11 mouse cellular contexts compared by ENCODE assay signal in the genomic region with DNA sequence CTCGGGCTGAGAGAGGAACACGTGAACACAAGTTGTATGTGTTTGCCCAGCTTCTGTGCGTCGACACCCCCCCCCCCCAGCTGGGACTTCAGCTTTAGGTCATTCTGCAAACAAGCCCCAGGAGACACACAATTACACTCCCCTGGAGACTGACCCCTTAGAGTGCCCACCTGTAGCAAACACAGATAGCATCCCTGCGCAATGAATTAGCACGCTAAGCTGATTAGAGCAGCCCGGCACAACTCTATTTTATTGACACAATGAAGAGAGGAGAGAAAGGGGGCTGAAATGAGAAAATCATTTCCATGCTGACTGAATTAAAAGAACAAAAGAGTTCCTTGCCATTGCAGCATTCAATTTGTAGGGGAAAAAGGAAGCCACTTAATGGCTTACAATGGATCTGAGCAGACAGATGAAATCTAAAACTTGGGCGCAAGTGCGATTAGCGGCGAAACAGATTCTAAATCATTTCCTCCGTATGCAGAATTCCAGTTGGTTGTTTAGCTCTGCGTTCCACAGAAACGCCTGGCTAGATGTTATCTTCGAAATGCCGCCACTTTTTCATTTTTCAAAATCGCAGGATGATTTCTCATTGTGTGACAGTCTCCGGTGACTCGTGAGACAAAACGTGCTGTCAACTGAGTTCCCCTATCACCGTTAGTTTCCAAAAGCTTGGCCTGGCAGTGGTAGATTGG.
DNase-seq lines count a peak whose midpoint lies in the region; ATAC-seq lines count a peak whose summit lies in the region.
"Had no signal": no experiment of that assay in that cellular context is flagged by ENCODE, and none has a peak within 500 bp of the region (broad histone marks: within the 10 kb centered on the region; RNA-seq: fewer than 3 reads in every experiment).

No protein-coding gene starts in this region.

- WGBS in hindbrain, embryonic 11.5 days = 4% methylated on average over 21 of the region's 21 CpGs

- peak; percentile 60; the same call in 1 of the 2 replicates for ATAC-seq in hindbrain, embryonic 11.5 days (ENCODE audit: low FRiP score)
- no peak for ATAC-seq in inflammation-experienced regulatory T-cells, adult 6 months
- ATAC-seq: Patski had no signal

- H3K36me3 ChIP-seq in hindbrain, embryonic 11.5 days (ENCODE audit: control insufficient read depth, insufficient read depth, low read length) = no peaks in the 10 kb centered on the region

- peak overlapping the region; percentile 49 for H3K4me2 ChIP-seq in hindbrain, embryonic 11.5 days (replicated peaks; ENCODE audit: low read depth, low read length)

- H3K4me3 ChIP-seq in hindbrain, embryonic 11.5 days (ENCODE audit: low read depth, low read length) = peak overlapping the region; percentile 24; the same call in 1 of the 2 replicates
- H3K4me3 ChIP-seq: erythroblast, embryonic 14.5 days; left cerebral cortex, adult 2 months had no signal

- H3K9ac ChIP-seq in hindbrain, embryonic 11.5 days (ENCODE audit: low read depth, low read length) = peak overlapping the region; percentile 11; the same call in 1 of the 2 replicates

- no peak overlapping the region for H3K27ac ChIP-seq in hindbrain, embryonic 11.5 days (ENCODE audit: low read depth, low read length)
- H3K27ac ChIP-seq: left cerebral cortex, adult 2 months had no signal

- no peaks in the 10 kb centered on the region for H3K9me3 ChIP-seq in hindbrain, embryonic 11.5 days (ENCODE audit: control insufficient read depth, low read length)

- no peaks in the 10 kb centered on the region for H3K27me3 ChIP-seq in hindbrain, embryonic 11.5 days (ENCODE audit: control insufficient read depth, insufficient read depth, low read length)

- peaks cover 5% of the 10 kb centered on the region; the same call in 1 of the 2 replicates for H3K4me1 ChIP-seq in hindbrain, embryonic 11.5 days (replicated peaks; ENCODE audit: control insufficient read depth, insufficient read depth, low read length)

- peak; percentile 9 for DNase-seq in Muller cell, postnatal 12 days (ENCODE audit: inconsistent ontology term)
- DNase-seq in embryo, embryonic 10.5 days (ENCODE audit: low spot score) = peak; percentile 65
- DNase-seq in hindbrain, embryonic 11.5 days (ENCODE audit: low spot score) = peak; percentile 47
- peak; percentile 23 for DNase-seq in lung, postnatal 10 days
- DNase-seq in urinary bladder, postnatal 14 days (ENCODE audit: low spot score) = no peak
- no peak for DNase-seq in gastrocnemius, postnatal 25 days
- no peak for DNase-seq in thymus, postnatal 14 days

Comparison
In these comparisons a context has a peak if more than half of its experiments do, and no peak if none do; other contexts are left out.
1. DNase-seq: peak in Muller cell, postnatal 12 days (single experiment), embryo, embryonic 10.5 days (single experiment), hindbrain, embryonic 11.5 days (single experiment) and lung, postnatal 10 days (single experiment); none in urinary bladder, postnatal 14 days (single experiment), gastrocnemius, postnatal 25 days (single experiment) and thymus, postnatal 14 days (single experiment).